Mouse (Mus musculus): ENCODE data around the gene Mbd6.
A peak's percentile ranks its signal among the peaks of the same experiment; 100 is the strongest.
"Not testable (repeated sequence)": the region's sequence is repeated elsewhere in the genome, so short reads cannot be mapped to it uniquely, and the experiment has no call there.

Mbd6 gene

GRCm38 (mm10) chr10:127288800-127289572 is at the start of gene Mbd6:
TSS of gene Mbd6 (minus strand) at chr10:127289018.
- peak; percentile 94 for DNase-seq (ENCODE audit: extremely low spot score)

- no peak for DNase-seq (ENCODE audit: extremely low spot score)
Observed at GRCm38 (mm10) chr10:127337536-127338099, 48.8 kb upstream of the Mbd6 start.

GRCm38 (mm10) chr10:127336952-127337351 is 48.1 kb upstream of the Mbd6 start:
- DNase-seq (ENCODE audit: extremely low spot score) = no peak

GRCm38 (mm10) chr10:127335271-127335670 is 46.5 kb upstream of the Mbd6 start:
- DNase-seq (ENCODE audit: extremely low spot score) = no peak

GRCm38 (mm10) chr10:127333152-127333551 is 44.3 kb upstream of the Mbd6 start:
- DNase-seq (ENCODE audit: extremely low spot score) = no peak

GRCm38 (mm10) chr10:127332211-127332874 is 43.5 kb upstream of the Mbd6 start:
- DNase-seq (ENCODE audit: extremely low spot score) = peak; percentile 48

- DNase-seq (ENCODE audit: extremely low spot score) = no peak
Observed at GRCm38 (mm10) chr10:127330212-127330611, 41.4 kb upstream of the Mbd6 start.

GRCm38 (mm10) chr10:127327461-127328145 is 38.8 kb upstream of the Mbd6 start:
- DNase-seq (ENCODE audit: extremely low spot score) = no peak

- no peak for DNase-seq (ENCODE audit: extremely low spot score)
Observed at GRCm38 (mm10) chr10:127326828-127327227, 38.0 kb upstream of the Mbd6 start.

- DNase-seq (ENCODE audit: extremely low spot score) = peak; percentile 52
Observed at GRCm38 (mm10) chr10:127326017-127326801, 37.4 kb upstream of the Mbd6 start.

GRCm38 (mm10) chr10:127325454-127326016 is 36.7 kb upstream of the Mbd6 start:
- no peak for DNase-seq (ENCODE audit: extremely low spot score)

- DNase-seq (ENCODE audit: extremely low spot score) = peak; percentile 67
Observed at GRCm38 (mm10) chr10:127324495-127324894, 35.7 kb upstream of the Mbd6 start.

- DNase-seq (ENCODE audit: extremely low spot score) = no peak
Observed at GRCm38 (mm10) chr10:127323131-127323855, 34.5 kb upstream of the Mbd6 start.

GRCm38 (mm10) chr10:127322669-127323068 is 33.9 kb upstream of the Mbd6 start:
- DNase-seq (ENCODE audit: extremely low spot score) = no peak

GRCm38 (mm10) chr10:127322178-127322577 is 33.4 kb upstream of the Mbd6 start:
- DNase-seq (ENCODE audit: extremely low spot score) = no peak

- DNase-seq (ENCODE audit: extremely low spot score) = no peak
Observed at GRCm38 (mm10) chr10:127321621-127322020, 32.8 kb upstream of the Mbd6 start, which contains the start of gene Arhgap9. TSS of gene Arhgap9 (plus strand) at chr10:127321964.

- no peak for DNase-seq (ENCODE audit: extremely low spot score)
Observed at GRCm38 (mm10) chr10:127319969-127320368, 31.2 kb upstream of the Mbd6 start.

GRCm38 (mm10) chr10:127318009-127318408 is 29.2 kb upstream of the Mbd6 start:
- no peak for DNase-seq (ENCODE audit: extremely low spot score)

GRCm38 (mm10) chr10:127317277-127317676 is 28.5 kb upstream of the Mbd6 start:
- no peak for DNase-seq (ENCODE audit: extremely low spot score)

- DNase-seq (ENCODE audit: extremely low spot score) = not testable (repeated sequence)
Observed at GRCm38 (mm10) chr10:127314950-127315349, 26.1 kb upstream of the Mbd6 start.
